Mouse (Mus musculus): Measurements from ENCODE around the gene Zfp276. TPM values are rescaled to one million over a fixed set of nuclear protein-coding genes. Genes with fewer than 3 reads are reported as not detected.

Zfp276 gene
- total and polyA plus RNA-seq, 3 experiments = 7.1 to 15.0 (median 8.6) TPM

DNA sequence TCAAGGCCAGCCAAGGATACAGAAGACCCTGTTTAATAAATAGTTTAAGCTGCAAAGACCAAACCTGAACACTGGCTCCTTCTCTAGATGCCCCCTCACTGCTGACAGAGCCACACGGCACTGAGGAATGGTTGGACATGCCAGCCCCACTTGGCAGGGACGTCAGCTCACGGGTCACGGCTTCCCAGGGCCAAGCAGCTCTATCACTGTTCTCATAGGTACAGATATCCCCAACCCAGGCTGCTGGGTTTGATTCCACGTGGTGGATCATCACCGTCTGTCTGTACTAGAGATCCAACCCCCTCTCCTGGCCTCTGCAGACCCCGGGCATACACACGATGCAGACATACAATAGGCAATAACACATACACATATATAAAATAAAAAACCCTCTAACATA, 36.7 kb downstream of the Zfp276 start:
- H3K4me1 ChIP-seq (ENCODE audit: insufficient read depth, low read depth, low read length) = no peaks in the 10 kb centered on the region
- peaks cover 92% of the 10 kb centered on the region for H3K36me3 ChIP-seq (replicated peaks)
- DNase-seq (ENCODE audit: low spot score) (no peak), ATAC-seq (ENCODE audit: extremely low read depth, insufficient number of reproducible peaks, low FRiP score, poor library complexity, severe bottlenecking) (no peak)
- no peaks in the 10 kb centered on the region for H3K27me3 ChIP-seq (ENCODE audit: insufficient read depth, low read length)
- no peak for TF ChIP-seq TAL1 (conservative IDR thresholded peaks at IDR 0.05; ENCODE audit: low read depth, low read length)
- TF ChIP-seq POLR2AphosphoS5 (IDR thresholded peaks at IDR 0.05; ENCODE audit: insufficient replicate concordance, low read depth, low read length) = no peak
- TF ChIP-seq GATA1 (IDR thresholded peaks at IDR 0.05; ENCODE audit: borderline replicate concordance, low read length) = no peak
- TF ChIP-seq CTCF (IDR thresholded peaks at IDR 0.05; ENCODE audit: low read depth, low read length) = no peak
- no peak for TF ChIP-seq GATA2 (IDR thresholded peaks at IDR 0.05; ENCODE audit: borderline replicate concordance, low read depth, low read length)
- no peaks in the 10 kb centered on the region for H3K9me3 ChIP-seq (replicated peaks)
- no peak overlapping the region for H3K4me3 ChIP-seq (ENCODE audit: low read depth, low read length)

DNA sequence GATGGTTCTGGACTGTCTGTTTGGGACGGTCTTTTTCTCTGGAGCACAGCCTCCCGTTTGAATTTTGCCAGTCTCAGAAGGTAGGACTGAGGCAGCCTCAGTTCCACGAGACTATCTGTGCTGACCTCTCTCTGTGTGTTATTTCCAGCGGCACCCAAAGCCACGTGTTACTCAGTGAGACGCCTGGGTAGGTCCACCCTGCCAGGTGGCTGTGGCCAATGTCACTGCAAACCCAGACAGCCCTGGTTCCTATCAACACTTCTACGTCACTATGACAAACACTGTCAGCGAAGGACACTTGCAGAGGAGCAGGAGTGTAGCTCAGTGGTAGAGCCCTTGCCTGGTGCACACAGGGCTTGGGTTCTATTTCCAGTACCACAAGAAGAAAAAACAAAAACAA, 37.7 kb downstream of the Zfp276 start:
- Histone ChIP-seq H3K4me3 (ENCODE audit: low read depth, low read length) (no peak overlapping the region), H3K36me3 (replicated peaks) (peaks cover 93% of the 10 kb centered on the region), H3K27me3 (ENCODE audit: insufficient read depth, low read length) (no peaks in the 10 kb centered on the region), H3K9me3 (replicated peaks) (no peaks in the 10 kb centered on the region), H3K4me1 (ENCODE audit: insufficient read depth, low read depth, low read length) (no peaks in the 10 kb centered on the region)
- no peak for ATAC-seq (ENCODE audit: extremely low read depth, insufficient number of reproducible peaks, low FRiP score, poor library complexity, severe bottlenecking)
- no peak for TF ChIP-seq GATA2 (IDR thresholded peaks at IDR 0.05; ENCODE audit: borderline replicate concordance, low read depth, low read length)
- no peak for TF ChIP-seq POLR2AphosphoS5 (IDR thresholded peaks at IDR 0.05; ENCODE audit: insufficient replicate concordance, low read depth, low read length)
- no peak for TF ChIP-seq GATA1 (IDR thresholded peaks at IDR 0.05; ENCODE audit: borderline replicate concordance, low read length)
- TF ChIP-seq TAL1 (conservative IDR thresholded peaks at IDR 0.05; ENCODE audit: low read depth, low read length) = no peak
- no peak for DNase-seq (ENCODE audit: low spot score)

DNA sequence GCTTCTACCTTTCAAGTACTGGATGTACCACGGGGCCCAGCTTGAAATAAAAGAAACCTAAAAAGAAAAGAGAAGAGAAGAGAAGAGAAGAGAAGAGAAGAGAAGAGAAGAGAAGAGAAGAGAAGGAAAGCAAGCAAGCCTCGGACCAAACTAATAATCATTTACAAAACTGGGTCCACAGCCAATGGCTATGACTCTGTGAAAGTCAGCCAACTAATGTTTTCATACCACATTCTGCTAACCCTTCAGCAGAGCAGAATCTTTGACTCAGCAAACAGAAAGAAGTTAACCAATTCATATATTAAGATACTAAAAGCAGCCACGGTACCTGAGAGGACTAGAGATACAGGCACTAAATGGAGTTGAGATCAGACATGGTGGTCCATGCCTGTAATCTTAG, 38.3 kb downstream of the Zfp276 start:
- DNase-seq (ENCODE audit: low spot score) = no peak
- Histone ChIP-seq H3K4me3 (ENCODE audit: low read depth, low read length) (no peak overlapping the region), H3K27me3 (ENCODE audit: insufficient read depth, low read length) (no peaks in the 10 kb centered on the region), H3K36me3 (replicated peaks) (peaks cover 92% of the 10 kb centered on the region), H3K9me3 (replicated peaks) (no peaks in the 10 kb centered on the region), H3K4me1 (ENCODE audit: insufficient read depth, low read depth, low read length) (no peaks in the 10 kb centered on the region)
- no peak for TF ChIP-seq POLR2AphosphoS5 (IDR thresholded peaks at IDR 0.05; ENCODE audit: insufficient replicate concordance, low read depth, low read length)
- TF ChIP-seq GATA2 (IDR thresholded peaks at IDR 0.05; ENCODE audit: borderline replicate concordance, low read depth, low read length) = no peak
- no peak for TF ChIP-seq GATA1 (IDR thresholded peaks at IDR 0.05; ENCODE audit: borderline replicate concordance, low read length)
- no peak for ATAC-seq (ENCODE audit: extremely low read depth, insufficient number of reproducible peaks, low FRiP score, poor library complexity, severe bottlenecking)

DNA sequence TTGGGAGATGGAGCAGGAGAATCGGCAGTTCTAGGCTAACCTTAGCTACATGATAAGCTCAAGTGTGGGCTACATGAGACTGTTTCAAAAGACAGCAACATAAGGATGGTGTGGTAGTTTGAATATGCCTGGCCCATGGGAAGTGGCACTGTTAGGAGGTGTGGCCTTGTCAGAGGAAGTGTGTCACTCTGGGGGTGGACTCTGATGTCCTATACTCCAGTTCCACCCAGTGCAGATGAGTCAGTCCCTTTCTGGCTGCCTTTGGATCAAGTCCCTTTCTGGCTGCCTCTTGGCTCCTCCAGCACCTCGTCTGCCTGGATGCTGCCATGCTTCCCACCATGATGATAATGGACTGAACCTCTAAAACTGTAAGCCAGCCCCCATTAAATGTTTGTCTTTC, 38.8 kb downstream of the Zfp276 start:
- H3K4me1 ChIP-seq (ENCODE audit: insufficient read depth, low read depth, low read length) = no peaks in the 10 kb centered on the region
- no peaks in the 10 kb centered on the region for H3K27me3 ChIP-seq (ENCODE audit: insufficient read depth, low read length)
- no peak for DNase-seq (ENCODE audit: low spot score)
- no peak for ATAC-seq (ENCODE audit: extremely low read depth, insufficient number of reproducible peaks, low FRiP score, poor library complexity, severe bottlenecking)
- H3K4me3 ChIP-seq (ENCODE audit: low read depth, low read length) = no peak overlapping the region
- no peak for TF ChIP-seq CTCF (IDR thresholded peaks at IDR 0.05; ENCODE audit: low read depth, low read length)
- no peak for TF ChIP-seq TAL1 (conservative IDR thresholded peaks at IDR 0.05; ENCODE audit: low read depth, low read length)
- no peak for TF ChIP-seq GATA2 (IDR thresholded peaks at IDR 0.05; ENCODE audit: borderline replicate concordance, low read depth, low read length)
- TF ChIP-seq POLR2AphosphoS5 (IDR thresholded peaks at IDR 0.05; ENCODE audit: insufficient replicate concordance, low read depth, low read length) = no peak
- TF ChIP-seq GATA1 (IDR thresholded peaks at IDR 0.05; ENCODE audit: borderline replicate concordance, low read length) = no peak
- H3K36me3 ChIP-seq (replicated peaks) = peaks cover 92% of the 10 kb centered on the region
- H3K9me3 ChIP-seq (replicated peaks) = no peaks in the 10 kb centered on the region

DNA sequence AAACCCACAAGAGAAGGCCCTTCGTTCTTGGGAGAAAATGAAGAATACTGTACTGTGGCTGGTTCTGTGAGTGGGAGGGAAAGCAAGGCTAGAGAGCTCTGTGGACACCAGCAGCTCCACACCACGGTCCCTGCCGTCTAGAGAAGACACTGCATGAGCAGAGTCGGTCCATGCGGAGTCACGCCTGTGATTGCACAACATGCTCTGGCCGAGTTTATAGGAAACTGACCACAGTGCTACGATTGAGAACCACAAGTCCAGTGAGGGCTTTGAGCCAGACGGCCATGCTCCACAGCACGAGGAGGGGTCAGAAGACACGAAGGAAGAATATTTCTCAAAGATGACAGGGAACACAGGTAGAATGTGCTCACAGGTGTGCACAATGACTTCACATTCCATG, 44.3 kb downstream of the Zfp276 start:
- TF ChIP-seq POLR2AphosphoS5 (IDR thresholded peaks at IDR 0.05; ENCODE audit: insufficient replicate concordance, low read depth, low read length) (no peak), GATA2 (IDR thresholded peaks at IDR 0.05; ENCODE audit: borderline replicate concordance, low read depth, low read length) (no peak), TAL1 (conservative IDR thresholded peaks at IDR 0.05; ENCODE audit: low read depth, low read length) (no peak), CTCF (IDR thresholded peaks at IDR 0.05; ENCODE audit: low read depth, low read length) (no peak), GATA1 (IDR thresholded peaks at IDR 0.05; ENCODE audit: borderline replicate concordance, low read length) (no peak)
- H3K36me3 ChIP-seq (replicated peaks) = peaks cover 86% of the 10 kb centered on the region
- H3K9me3 ChIP-seq (replicated peaks) = no peaks in the 10 kb centered on the region
- no peaks in the 10 kb centered on the region for H3K27me3 ChIP-seq (ENCODE audit: insufficient read depth, low read length)
- ATAC-seq (ENCODE audit: extremely low read depth, insufficient number of reproducible peaks, low FRiP score, poor library complexity, severe bottlenecking) (no peak), DNase-seq (ENCODE audit: low spot score) (no peak)
- no peak overlapping the region for H3K4me3 ChIP-seq (ENCODE audit: low read depth, low read length)
- no peaks in the 10 kb centered on the region; the same call in 1 of the 2 replicates for H3K4me1 ChIP-seq (ENCODE audit: insufficient read depth, low read depth, low read length)

DNA sequence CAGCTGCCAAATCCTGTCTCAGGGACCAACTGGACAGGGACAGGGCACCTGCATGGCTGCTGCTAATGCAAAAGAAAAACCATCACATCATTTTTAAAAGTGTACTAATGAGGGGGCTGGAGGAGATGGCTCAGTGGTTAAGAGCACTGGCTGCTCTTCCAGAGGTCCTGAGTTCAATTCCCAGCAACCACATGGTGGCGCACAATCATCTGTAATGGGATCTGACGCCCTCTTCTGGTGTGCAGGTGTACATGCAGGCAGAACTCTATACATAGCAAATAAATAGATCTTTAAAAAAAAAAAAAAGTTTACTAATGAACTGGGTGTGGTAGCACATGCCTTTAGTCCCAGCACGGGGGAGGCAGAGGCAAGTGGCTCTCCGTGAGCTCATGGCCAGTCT, 54.7 kb downstream of the Zfp276 start:
- Histone ChIP-seq H3K4me1 (ENCODE audit: insufficient read depth, low read depth, low read length) (no peaks in the 10 kb centered on the region), H3K9me3 (replicated peaks) (no peaks in the 10 kb centered on the region), H3K27me3 (ENCODE audit: insufficient read depth, low read length) (no peaks in the 10 kb centered on the region), H3K4me3 (ENCODE audit: low read depth, low read length) (no peak overlapping the region), H3K36me3 (replicated peaks) (peaks cover 78% of the 10 kb centered on the region)
- TF ChIP-seq GATA2 (IDR thresholded peaks at IDR 0.05; ENCODE audit: borderline replicate concordance, low read depth, low read length) (no peak), TAL1 (conservative IDR thresholded peaks at IDR 0.05; ENCODE audit: low read depth, low read length) (no peak), CTCF (IDR thresholded peaks at IDR 0.05; ENCODE audit: low read depth, low read length) (no peak), GATA1 (IDR thresholded peaks at IDR 0.05; ENCODE audit: borderline replicate concordance, low read length) (no peak)
- ATAC-seq (ENCODE audit: extremely low read depth, insufficient number of reproducible peaks, low FRiP score, poor library complexity, severe bottlenecking) = no peak
- no peak for DNase-seq (ENCODE audit: low spot score)
